Mouse (Mus musculus) stomach, embryonic 15.5 days (tissue): ENCODE results near the gene Ptpdc1. TPM values are rescaled to one million over a fixed set of nuclear protein-coding genes. Genes with fewer than 3 reads are reported as not detected.
A peak's percentile ranks its signal among the peaks of the same experiment; 100 is the strongest.

Source experiments
- ATAC-seq: fragments of 200-750 bp; cut with Nextera tagmentation; 2 replicates; pipeline ENCODE4 v1.8.0; 2017; ENCODE audit warnings: low read depth, moderate number of reproducible peaks, moderate TSS enrichment; ENCODE audit not compliant: insufficient read depth, low FRiP score
- H3K27ac ChIP-seq: fragments of 300-500 bp; sonication (generic); 2 replicates; pipeline ENCODE4 v1.5.1; 2015; ENCODE audit warnings: mild to moderate bottlenecking, inconsistent platforms
- H3K27me3 ChIP-seq: fragments of 300-500 bp; sonication (generic); replicated peaks from 2 replicates; pipeline ENCODE4 v1.6.1; 2015; ENCODE audit warnings: inconsistent platforms
- H3K36me3 ChIP-seq: fragments of 300-500 bp; sonication (generic); 2 replicates; pipeline ENCODE4 v1.6.1; 2015; ENCODE audit warnings: inconsistent platforms
- H3K4me1 ChIP-seq: fragments of 300-500 bp; sonication (generic); 2 replicates; pipeline ENCODE4 v1.6.1; 2015; ENCODE audit warnings: inconsistent platforms
- H3K4me2 ChIP-seq: fragments of 300-500 bp; sonication (generic); 2 replicates; pipeline ENCODE4 v1.6.1; 2015; ENCODE audit warnings: mild to moderate bottlenecking, inconsistent platforms
- H3K4me3 ChIP-seq: fragments of 300-500 bp; sonication (generic); replicated peaks from 2 replicates; pipeline ENCODE4 v1.5.1; 2015; ENCODE audit warnings: inconsistent platforms
- H3K9ac ChIP-seq: fragments of 300-500 bp; sonication (generic); 2 replicates; pipeline ENCODE4 v1.6.1; 2015; ENCODE audit warnings: inconsistent platforms
- H3K9me3 ChIP-seq: fragments of 300-500 bp; sonication (generic); 2 replicates; pipeline ENCODE4 v1.6.1; 2016; ENCODE audit warnings: inconsistent platforms
- WGBS: fragments of 180-500 bp; shearing (Covaris S2); methylation state at CpG from one replicate; pipeline ENCODE4 v1.1.7; 2015; 5-methylcytosine and 5-hydroxymethylcytosine counted together
- polyA plus RNA-seq: library from polyadenylated mRNA; unstranded; fragments of >200 nt; fragmentation: Nextera tagmentation; extraction: Ambion mirVana; gene quantifications from 2 replicates; pipeline ENCODE4 v1.2.1, GENCODE M21; 2015

Ptpdc1 gene
- polyA plus RNA-seq, 1 experiment from 2014 or later = 8.2 TPM

DNA sequence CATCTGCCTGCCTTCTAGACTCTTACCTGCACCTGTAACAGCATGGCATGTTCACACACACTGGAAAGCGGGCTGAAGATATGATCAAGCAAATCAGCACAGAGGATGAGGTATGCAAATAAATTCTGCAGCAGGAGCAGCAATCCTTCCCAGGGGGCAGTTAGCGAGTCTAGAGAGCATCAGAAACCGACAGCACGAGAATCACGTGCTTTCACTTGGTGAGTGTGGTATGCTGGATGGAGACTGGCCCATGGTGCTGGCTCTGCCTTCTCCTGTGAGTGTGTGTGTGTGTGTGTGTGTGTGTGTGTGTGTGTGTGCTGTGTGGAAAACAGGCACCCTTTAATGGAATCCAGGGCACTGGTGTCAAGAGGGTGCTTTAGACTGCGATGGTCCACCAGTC, 48.5 kb downstream of the Ptpdc1 start:
- Histone ChIP-seq H3K9ac (no peak overlapping the region), H3K4me1 (peaks cover 12% of the 10 kb centered on the region), H3K27ac (no peak overlapping the region), H3K9me3 (no peaks in the 10 kb centered on the region), H3K27me3 (no peaks in the 10 kb centered on the region), H3K4me2 (no peak overlapping the region), H3K4me3 (no peak overlapping the region), H3K36me3 (no peaks in the 10 kb centered on the region)
- ATAC-seq = no peak
- 68% methylated on average over 6 of the region's 6 CpGs for WGBS

DNA sequence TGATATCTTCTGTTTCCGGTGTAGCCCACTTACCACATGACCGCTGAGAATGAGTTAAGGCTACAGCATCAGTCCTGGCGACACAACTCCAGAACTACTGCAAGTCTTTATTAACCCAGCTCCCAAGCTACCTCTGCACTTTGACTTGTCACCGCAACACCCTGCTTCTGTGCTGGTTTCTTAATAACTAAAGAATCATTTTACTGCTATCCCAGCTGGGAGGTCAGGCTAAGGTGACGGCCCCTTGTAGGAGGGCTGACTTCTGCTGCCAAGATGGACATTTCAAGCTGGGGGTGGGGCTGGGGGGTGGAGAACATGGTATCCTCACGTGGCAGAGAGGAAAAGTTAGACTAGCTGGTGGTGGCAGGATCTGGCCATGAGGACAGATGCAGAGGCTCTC, 50.7 kb downstream of the Ptpdc1 start:
- Histone ChIP-seq H3K9ac (no peak overlapping the region), H3K4me3 (no peak overlapping the region), H3K27ac (peak overlapping the region; percentile 90; the same call in 1 of the 2 replicates), H3K4me1 (peaks cover 12% of the 10 kb centered on the region), H3K36me3 (no peaks in the 10 kb centered on the region), H3K4me2 (0 out of 2 replicates have a peak overlapping the region, but pooled peaks have one; percentile 37), H3K9me3 (no peaks in the 10 kb centered on the region), H3K27me3 (no peaks in the 10 kb centered on the region)
- no peak for ATAC-seq
- 54% methylated on average over 6 of the region's 6 CpGs for WGBS

GRCm38 (mm10) chr13:48573525-48574355, 51.7 kb downstream of the Ptpdc1 start:
- no peaks in the 10 kb centered on the region for H3K9me3 ChIP-seq
- no peaks in the 10 kb centered on the region for H3K36me3 ChIP-seq
- peak overlapping the region; percentile 90 for H3K27ac ChIP-seq
- no peaks in the 10 kb centered on the region for H3K27me3 ChIP-seq
- no peak overlapping the region for H3K4me3 ChIP-seq
- 25% methylated on average over 19 of the region's 19 CpGs for WGBS
- no peak; the same call in 1 of the 2 replicates for ATAC-seq
- H3K4me2 ChIP-seq = peak overlapping the region; percentile 37; the same call in 1 of the 2 replicates
- no peak overlapping the region for H3K9ac ChIP-seq
- peaks cover 12% of the 10 kb centered on the region for H3K4me1 ChIP-seq

DNA sequence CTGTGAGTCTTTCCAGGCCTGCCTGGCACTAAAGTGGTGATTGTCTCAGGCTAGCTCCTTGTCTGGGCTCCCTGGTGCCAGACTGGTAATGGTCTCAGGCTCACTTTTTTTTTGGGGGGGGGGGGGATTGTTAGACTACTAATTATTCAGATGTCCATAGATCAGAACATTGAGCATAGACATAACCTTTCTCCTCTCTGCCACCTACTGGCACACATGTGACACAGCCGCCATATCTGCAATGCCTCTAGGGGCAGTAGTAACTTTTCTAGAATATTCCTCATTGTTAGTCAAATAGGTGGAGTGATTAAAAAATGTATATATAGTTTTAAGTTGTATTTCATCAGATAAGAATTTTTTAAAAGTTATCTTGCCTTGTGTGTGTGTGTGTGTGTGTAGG, 53.3 kb downstream of the Ptpdc1 start:
- 53% methylated on average over 1 of the region's 1 CpGs for WGBS
- no peak for ATAC-seq
- no peaks in the 10 kb centered on the region for H3K36me3 ChIP-seq
- no peak overlapping the region for H3K4me3 ChIP-seq
- H3K4me1 ChIP-seq = peaks cover 12% of the 10 kb centered on the region
- H3K4me2 ChIP-seq = no peak overlapping the region
- H3K9me3 ChIP-seq = no peaks in the 10 kb centered on the region
- H3K9ac ChIP-seq = no peak overlapping the region
- no peak overlapping the region for H3K27ac ChIP-seq
- H3K27me3 ChIP-seq = no peaks in the 10 kb centered on the region

DNA sequence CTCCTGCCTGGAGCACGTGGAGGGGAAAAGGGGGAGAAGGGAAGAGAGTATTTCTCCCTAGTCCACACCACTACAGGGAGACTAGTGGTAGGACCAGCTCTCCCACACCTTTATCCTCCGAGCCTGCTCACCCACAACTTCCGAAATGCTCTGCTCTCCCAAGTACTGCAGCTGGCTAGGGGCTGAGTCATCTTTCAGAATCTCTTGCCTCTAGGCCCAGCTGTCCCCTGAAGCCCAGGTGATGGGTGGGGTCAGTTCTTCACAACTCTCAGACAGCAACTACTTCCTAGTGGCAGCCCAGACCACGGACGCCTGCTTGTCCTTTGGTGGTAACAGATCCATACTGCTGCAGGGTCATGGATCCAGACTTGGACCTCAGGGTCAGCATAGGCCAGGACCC, 54.2 kb downstream of the Ptpdc1 start:
- Histone ChIP-seq H3K9ac (no peak overlapping the region), H3K4me1 (peaks cover 13% of the 10 kb centered on the region), H3K27me3 (no peaks in the 10 kb centered on the region), H3K27ac (no peak overlapping the region), H3K4me2 (no peak overlapping the region), H3K36me3 (no peaks in the 10 kb centered on the region), H3K4me3 (no peak overlapping the region), H3K9me3 (no peaks in the 10 kb centered on the region)
- 62% methylated on average over 5 of the region's 5 CpGs for WGBS
- no peak for ATAC-seq

- no peak overlapping the region for H3K4me2 ChIP-seq
- H3K27me3 ChIP-seq = no peaks in the 10 kb centered on the region
- H3K9me3 ChIP-seq = no peaks in the 10 kb centered on the region
- no peak for ATAC-seq
- peaks cover 16% of the 10 kb centered on the region for H3K4me1 ChIP-seq
- 71% methylated on average over 5 of the region's 5 CpGs for WGBS
- H3K27ac ChIP-seq = no peak overlapping the region
- no peak overlapping the region for H3K9ac ChIP-seq
- H3K4me3 ChIP-seq = no peak overlapping the region
- no peaks in the 10 kb centered on the region for H3K36me3 ChIP-seq
These were observed 55.8 kb downstream of the Ptpdc1 start for GRCm38 (mm10) chr13:48569576-48570132.

DNA sequence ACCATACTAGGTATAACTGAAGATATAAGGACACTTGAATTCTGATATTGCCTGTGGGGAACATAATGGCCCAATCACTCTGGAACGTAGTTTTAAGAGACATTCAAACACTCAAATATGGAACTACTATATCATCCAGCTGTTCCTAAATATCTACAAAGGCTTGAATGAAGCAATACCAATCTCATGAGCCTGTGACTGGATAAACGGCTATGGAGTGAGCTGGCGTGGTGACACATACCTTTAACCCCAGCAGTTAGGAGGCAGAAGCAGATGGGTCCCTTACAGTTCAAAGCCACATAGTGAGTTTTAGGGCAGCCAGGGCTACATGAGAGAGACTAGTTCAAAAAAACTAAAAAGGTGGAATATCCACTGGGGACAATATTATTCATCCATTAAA, 57.8 kb downstream of the Ptpdc1 start:
- Histone ChIP-seq H3K27ac (0 out of 2 replicates have a peak overlapping the region, but pooled peaks have one; percentile 49), H3K4me1 (peaks cover 7% of the 10 kb centered on the region; the same call in 1 of the 2 replicates), H3K4me3 (no peak overlapping the region), H3K4me2 (no peak overlapping the region), H3K27me3 (no peaks in the 10 kb centered on the region), H3K9me3 (no peaks in the 10 kb centered on the region), H3K9ac (no peak overlapping the region), H3K36me3 (no peaks in the 10 kb centered on the region)
- ATAC-seq = no peak
- WGBS = 59% methylated on average over 3 of the region's 3 CpGs

- no peak overlapping the region for H3K9ac ChIP-seq
- WGBS = 10% methylated on average over 13 of the region's 13 CpGs
These were observed 59.1 kb downstream of the Ptpdc1 start for GRCm38 (mm10) chr13:48566116-48566935.

DNA sequence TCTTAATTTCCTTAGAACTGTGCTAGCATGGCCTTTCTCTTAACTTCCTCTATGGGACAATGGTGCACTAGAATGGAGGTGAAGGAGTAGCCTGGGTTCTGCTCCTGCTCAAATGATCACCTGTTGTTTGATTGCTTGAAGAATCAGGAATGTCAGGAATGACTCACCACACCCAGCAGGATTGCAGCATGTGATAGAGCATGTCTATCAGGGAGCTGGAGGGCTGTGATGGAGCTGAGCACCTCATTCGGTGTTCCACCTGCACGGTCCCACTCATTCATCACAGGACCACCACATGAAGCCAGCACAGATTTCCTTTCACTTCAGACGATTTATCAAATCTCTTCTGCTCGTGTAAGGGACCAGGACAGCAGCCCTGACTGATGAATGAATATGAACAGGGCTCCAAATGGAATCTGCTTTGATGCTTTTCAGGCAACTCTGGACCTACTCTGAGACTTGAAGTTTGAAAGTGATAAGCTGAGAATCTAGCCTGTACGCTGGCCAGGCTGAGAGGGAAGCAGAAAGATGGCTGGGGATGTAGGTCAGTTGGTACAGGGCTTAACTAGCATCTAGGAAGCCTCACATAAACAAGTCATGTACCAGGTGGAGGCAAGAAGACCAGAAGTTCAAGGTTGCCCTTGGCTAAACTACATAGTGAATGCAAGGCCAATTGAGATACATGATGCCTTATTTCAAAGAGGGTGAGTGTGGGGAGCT, 60.4 kb downstream of the Ptpdc1 start:
- H3K4me3 ChIP-seq = no peak overlapping the region
- H3K9me3 ChIP-seq = no peaks in the 10 kb centered on the region
- 75% methylated on average over 5 of the region's 5 CpGs for WGBS
- H3K27ac ChIP-seq = peak overlapping the region; percentile 96; the same call in 1 of the 2 replicates
- H3K36me3 ChIP-seq = no peaks in the 10 kb centered on the region
- no peak overlapping the region for H3K9ac ChIP-seq
- ATAC-seq = no peak
- H3K27me3 ChIP-seq = no peaks in the 10 kb centered on the region
- H3K4me1 ChIP-seq = peaks cover 7% of the 10 kb centered on the region; the same call in 1 of the 2 replicates
- no peak overlapping the region for H3K4me2 ChIP-seq

More at GRCm38 (mm10) chr13:48566116-48566935, 59.1 kb downstream of the Ptpdc1 start:
- Histone ChIP-seq H3K4me3 (no peak overlapping the region), H3K27me3 (no peaks in the 10 kb centered on the region), H3K27ac (peak overlapping the region; percentile 96), H3K4me1 (peaks cover 7% of the 10 kb centered on the region; the same call in 1 of the 2 replicates), H3K36me3 (no peaks in the 10 kb centered on the region), H3K4me2 (peak overlapping the region; percentile 37), H3K9me3 (no peaks in the 10 kb centered on the region)
- ATAC-seq = peak; percentile 79; the same call in 1 of the 2 replicates

DNA sequence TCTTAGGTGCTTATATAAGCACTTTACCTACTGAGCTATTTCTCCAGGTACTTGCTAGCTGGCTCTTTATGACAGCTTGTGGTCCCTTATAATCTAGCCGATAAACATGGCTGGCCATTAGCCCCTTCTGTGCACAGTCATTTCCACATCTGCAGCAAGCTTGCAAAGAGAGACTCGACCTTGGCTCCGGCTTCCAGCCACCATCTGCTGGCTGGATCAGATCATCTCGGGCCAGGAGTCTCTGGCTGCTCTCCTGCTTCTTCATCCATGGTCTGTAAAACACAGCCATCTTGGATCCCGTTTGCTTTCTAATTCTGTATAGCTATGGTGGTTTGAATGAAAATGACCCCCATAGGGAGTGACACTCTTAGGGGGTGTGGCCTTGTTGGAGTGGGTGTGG, 63.1 kb downstream of the Ptpdc1 start:
- Histone ChIP-seq H3K4me2 (no peak overlapping the region), H3K27ac (no peak overlapping the region), H3K4me3 (no peak overlapping the region), H3K9ac (no peak overlapping the region), H3K36me3 (no peaks in the 10 kb centered on the region), H3K4me1 (peaks cover 7% of the 10 kb centered on the region; the same call in 1 of the 2 replicates), H3K27me3 (no peaks in the 10 kb centered on the region), H3K9me3 (no peaks in the 10 kb centered on the region)
- 85% methylated on average over 5 of the region's 5 CpGs for WGBS
- ATAC-seq = no peak

- Histone ChIP-seq H3K9ac (no peak overlapping the region), H3K4me1 (peaks cover 7% of the 10 kb centered on the region; the same call in 1 of the 2 replicates), H3K36me3 (no peaks in the 10 kb centered on the region), H3K4me3 (no peak overlapping the region), H3K27me3 (no peaks in the 10 kb centered on the region), H3K4me2 (no peak overlapping the region), H3K9me3 (no peaks in the 10 kb centered on the region), H3K27ac (no peak overlapping the region)
- WGBS = 81% methylated on average over 2 of the region's 2 CpGs
- no peak for ATAC-seq
These were observed 64.0 kb downstream of the Ptpdc1 start for GRCm38 (mm10) chr13:48561481-48561880.
